Mouse (Mus musculus) forebrain, embryonic 15.5 days (tissue): ENCODE results near the gene Mthfd1l. TPM values are rescaled to one million over a fixed set of nuclear protein-coding genes. Genes with fewer than 3 reads are reported as not detected.

Experiments
- ATAC-seq: fragments of 200-750 bp; cut with Nextera tagmentation; replicated peaks from 2 replicates; pipeline ENCODE4 v1.8.0; 2017; ENCODE audit warnings: mild to moderate bottlenecking, moderate TSS enrichment, moderate library complexity
- H3K27ac ChIP-seq: fragments of 300-500 bp; sonication (generic); replicated peaks from 2 replicates; pipeline ENCODE4 v1.5.1; 2015; ENCODE audit warnings: mild to moderate bottlenecking, inconsistent platforms
- H3K27me3 ChIP-seq: fragments of 300-500 bp; sonication (generic); 2 replicates; pipeline ENCODE4 v1.6.1; 2015; ENCODE audit warnings: inconsistent platforms
- H3K36me3 ChIP-seq: fragments of 300-500 bp; sonication (generic); 2 replicates; pipeline ENCODE4 v1.6.1; 2015; ENCODE audit warnings: mild to moderate bottlenecking, inconsistent platforms
- H3K4me1 ChIP-seq: fragments of 300-500 bp; sonication (generic); 2 replicates; pipeline ENCODE4 v1.6.1; 2015; ENCODE audit warnings: inconsistent platforms
- H3K4me2 ChIP-seq: fragments of 300-500 bp; sonication (generic); replicated peaks from 2 replicates; pipeline ENCODE4 v1.6.1; 2015; ENCODE audit warnings: mild to moderate bottlenecking, inconsistent platforms
- H3K4me3 ChIP-seq: fragments of 300-500 bp; sonication (generic); 2 replicates; pipeline ENCODE4 v1.5.1; 2015; ENCODE audit warnings: mild to moderate bottlenecking, inconsistent platforms
- H3K9ac ChIP-seq: fragments of 300-500 bp; sonication (generic); replicated peaks from 2 replicates; pipeline ENCODE4 v1.6.1; 2015; ENCODE audit warnings: mild to moderate bottlenecking, inconsistent platforms
- H3K9me3 ChIP-seq: fragments of 300-500 bp; sonication (generic); 2 replicates; pipeline ENCODE4 v1.6.1; 2016; ENCODE audit warnings: inconsistent platforms
- WGBS: fragments of 180-500 bp; shearing (Covaris S2); methylation state at CpG from one replicate; pipeline ENCODE4 v1.1.7; 2015; ENCODE audit warnings: mixed read lengths; 5-methylcytosine and 5-hydroxymethylcytosine counted together
- polyA plus RNA-seq: library from polyadenylated mRNA; unstranded; fragments of >200 nt; fragmentation: Nextera tagmentation; extraction: Ambion mirVana; gene quantifications from 2 replicates; pipeline ENCODE4 v1.2.1, GENCODE M21; 2015

Mthfd1l gene
- polyA plus RNA-seq, 1 experiment from 2014 or later = 3.6 TPM

DNA sequence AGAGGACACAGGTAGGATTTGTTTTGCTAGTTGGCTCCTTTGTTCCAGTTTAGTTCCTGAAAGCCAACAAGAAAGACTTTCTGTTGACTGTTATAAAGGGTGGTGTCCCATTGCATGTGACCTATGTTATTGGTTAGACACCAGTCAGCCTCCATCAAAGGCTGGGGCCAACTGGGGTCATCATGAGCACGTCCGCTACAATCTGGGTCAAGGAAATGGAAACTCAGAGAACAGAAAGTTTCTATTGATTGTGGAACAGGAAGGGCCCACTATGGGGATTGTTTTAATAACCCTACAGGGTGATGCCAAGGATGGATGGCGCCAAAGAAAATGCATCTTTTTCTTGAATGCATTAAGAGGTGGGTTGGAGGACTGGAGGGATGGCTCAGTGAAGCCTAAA lies 166.6 kb downstream of the Mthfd1l start:
- H3K4me1 ChIP-seq = no peaks in the 10 kb centered on the region
- no peaks in the 10 kb centered on the region for H3K9me3 ChIP-seq
- 90% methylated on average over 3 of the region's 3 CpGs for WGBS
- H3K4me2 ChIP-seq = no peak overlapping the region
- no peaks in the 10 kb centered on the region for H3K27me3 ChIP-seq
- H3K9ac ChIP-seq = no peak overlapping the region
- ATAC-seq = no peak
- H3K36me3 ChIP-seq = no peaks in the 10 kb centered on the region
- H3K27ac ChIP-seq = no peak overlapping the region
- no peak overlapping the region for H3K4me3 ChIP-seq

DNA sequence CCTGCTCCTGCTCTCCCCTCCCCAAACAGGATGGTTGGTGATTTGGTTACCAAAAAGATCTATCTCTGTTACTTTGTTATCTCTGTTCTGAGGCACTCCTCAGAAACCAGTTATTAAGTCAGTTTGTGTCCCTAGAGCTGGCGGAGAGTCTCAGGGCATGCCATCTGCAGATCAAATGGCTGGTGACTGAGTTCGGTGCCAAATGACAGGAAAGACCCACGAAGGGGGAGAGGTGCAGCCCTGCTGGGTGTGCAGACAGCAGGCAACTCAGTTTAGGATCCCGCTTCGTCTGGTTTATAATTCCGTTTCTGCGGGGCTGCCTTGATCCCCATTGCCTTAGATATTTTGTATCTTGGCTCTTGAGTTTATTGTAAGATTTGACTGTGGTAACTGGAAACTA lies 168.8 kb downstream of the Mthfd1l start:
- no peaks in the 10 kb centered on the region for H3K27me3 ChIP-seq
- H3K9me3 ChIP-seq = no peaks in the 10 kb centered on the region
- H3K4me2 ChIP-seq = no peak overlapping the region
- H3K9ac ChIP-seq = no peak overlapping the region
- H3K36me3 ChIP-seq = no peaks in the 10 kb centered on the region
- no peaks in the 10 kb centered on the region for H3K4me1 ChIP-seq
- WGBS = 71% methylated on average over 7 of the region's 7 CpGs
- ATAC-seq = no peak
- H3K27ac ChIP-seq = no peak overlapping the region
- no peak overlapping the region for H3K4me3 ChIP-seq

GRCm38 (mm10) chr10:4142816-4143215 lies 169.9 kb downstream of the Mthfd1l start:
- Histone ChIP-seq H3K9ac (no peak overlapping the region), H3K36me3 (no peaks in the 10 kb centered on the region), H3K4me3 (no peak overlapping the region), H3K4me1 (no peaks in the 10 kb centered on the region), H3K27me3 (no peaks in the 10 kb centered on the region), H3K27ac (no peak overlapping the region), H3K4me2 (no peak overlapping the region), H3K9me3 (no peaks in the 10 kb centered on the region)
- 55% methylated on average over 10 of the region's 10 CpGs for WGBS
- ATAC-seq = no peak

- H3K27me3 ChIP-seq = no peaks in the 10 kb centered on the region
- WGBS = 25% methylated on average over 1 of the region's 1 CpGs
- no peaks in the 10 kb centered on the region for H3K36me3 ChIP-seq
- H3K27ac ChIP-seq = no peak overlapping the region
- H3K9ac ChIP-seq = no peak overlapping the region
- H3K9me3 ChIP-seq = no peaks in the 10 kb centered on the region
- no peak overlapping the region for H3K4me3 ChIP-seq
- ATAC-seq = no peak
- H3K4me2 ChIP-seq = no peak overlapping the region
- no peaks in the 10 kb centered on the region for H3K4me1 ChIP-seq
These were observed 170.5 kb downstream of the Mthfd1l start for GRCm38 (mm10) chr10:4143381-4143780.

GRCm38 (mm10) chr10:4145080-4145807 lies 172.3 kb downstream of the Mthfd1l start:
- H3K9ac ChIP-seq = no peak overlapping the region
- H3K9me3 ChIP-seq = no peaks in the 10 kb centered on the region
- no peak overlapping the region for H3K4me2 ChIP-seq
- 66% methylated on average over 16 of the region's 16 CpGs for WGBS
- ATAC-seq = no peak
- no peaks in the 10 kb centered on the region for H3K4me1 ChIP-seq
- H3K27me3 ChIP-seq = no peaks in the 10 kb centered on the region
- no peak overlapping the region for H3K4me3 ChIP-seq
- H3K27ac ChIP-seq = no peak overlapping the region
- no peaks in the 10 kb centered on the region for H3K36me3 ChIP-seq

GRCm38 (mm10) chr10:4146947-4147346 lies 174.0 kb downstream of the Mthfd1l start:
- H3K36me3 ChIP-seq = no peaks in the 10 kb centered on the region
- no peak overlapping the region for H3K27ac ChIP-seq
- no peak for ATAC-seq
- no peaks in the 10 kb centered on the region for H3K4me1 ChIP-seq
- H3K4me2 ChIP-seq = no peak overlapping the region
- no peak overlapping the region for H3K4me3 ChIP-seq
- H3K27me3 ChIP-seq = no peaks in the 10 kb centered on the region
- no peak overlapping the region for H3K9ac ChIP-seq
- WGBS = 95% methylated on average over 4 of the region's 4 CpGs
- no peaks in the 10 kb centered on the region for H3K9me3 ChIP-seq

DNA sequence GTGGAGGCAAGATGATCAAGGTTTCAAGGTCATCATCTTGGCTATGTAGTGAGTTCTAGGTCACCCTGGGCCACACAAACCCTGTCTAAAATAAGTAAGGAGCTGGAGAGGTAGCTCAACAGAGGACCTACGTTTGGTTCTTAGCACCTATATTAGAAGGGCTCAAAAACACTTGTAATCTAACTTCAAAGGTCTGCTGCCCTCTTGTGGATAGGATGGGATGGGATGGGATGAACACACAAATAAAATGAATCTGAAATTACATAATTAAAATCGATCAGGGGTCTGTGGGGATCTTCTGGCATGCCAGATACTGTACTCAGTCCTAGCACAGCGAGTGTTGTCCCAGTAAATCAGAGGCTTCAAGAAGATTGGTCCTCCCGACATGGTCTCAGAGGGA lies 178.2 kb downstream of the Mthfd1l start:
- H3K27me3 ChIP-seq = no peaks in the 10 kb centered on the region
- H3K4me2 ChIP-seq = no peak overlapping the region
- ATAC-seq = no peak
- H3K4me1 ChIP-seq = no peaks in the 10 kb centered on the region
- no peaks in the 10 kb centered on the region for H3K9me3 ChIP-seq
- H3K9ac ChIP-seq = no peak overlapping the region
- H3K4me3 ChIP-seq = no peak overlapping the region
- no peaks in the 10 kb centered on the region for H3K36me3 ChIP-seq
- H3K27ac ChIP-seq = no peak overlapping the region
- 92% methylated on average over 4 of the region's 4 CpGs for WGBS

GRCm38 (mm10) chr10:4151862-4152776 lies 179.2 kb downstream of the Mthfd1l start:
- Histone ChIP-seq H3K36me3 (no peaks in the 10 kb centered on the region), H3K9ac (no peak overlapping the region), H3K4me1 (no peaks in the 10 kb centered on the region), H3K4me2 (no peak overlapping the region), H3K27ac (no peak overlapping the region), H3K27me3 (no peaks in the 10 kb centered on the region), H3K4me3 (no peak overlapping the region), H3K9me3 (no peaks in the 10 kb centered on the region)
- WGBS = 80% methylated on average over 12 of the region's 12 CpGs
- ATAC-seq = no peak

GRCm38 (mm10) chr10:4153031-4153430 lies 180.1 kb downstream of the Mthfd1l start:
- no peak overlapping the region for H3K27ac ChIP-seq
- H3K4me1 ChIP-seq = no peaks in the 10 kb centered on the region
- no peak overlapping the region for H3K4me2 ChIP-seq
- WGBS = 83% methylated on average over 4 of the region's 4 CpGs
- ATAC-seq = no peak
- no peak overlapping the region for H3K9ac ChIP-seq
- no peaks in the 10 kb centered on the region for H3K9me3 ChIP-seq
- no peaks in the 10 kb centered on the region for H3K36me3 ChIP-seq
- no peaks in the 10 kb centered on the region for H3K27me3 ChIP-seq
- H3K4me3 ChIP-seq = no peak overlapping the region

GRCm38 (mm10) chr10:4154035-4154434 lies 181.1 kb downstream of the Mthfd1l start:
- 85% methylated on average over 6 of the region's 6 CpGs for WGBS
- no peak overlapping the region for H3K4me2 ChIP-seq
- ATAC-seq = no peak

DNA sequence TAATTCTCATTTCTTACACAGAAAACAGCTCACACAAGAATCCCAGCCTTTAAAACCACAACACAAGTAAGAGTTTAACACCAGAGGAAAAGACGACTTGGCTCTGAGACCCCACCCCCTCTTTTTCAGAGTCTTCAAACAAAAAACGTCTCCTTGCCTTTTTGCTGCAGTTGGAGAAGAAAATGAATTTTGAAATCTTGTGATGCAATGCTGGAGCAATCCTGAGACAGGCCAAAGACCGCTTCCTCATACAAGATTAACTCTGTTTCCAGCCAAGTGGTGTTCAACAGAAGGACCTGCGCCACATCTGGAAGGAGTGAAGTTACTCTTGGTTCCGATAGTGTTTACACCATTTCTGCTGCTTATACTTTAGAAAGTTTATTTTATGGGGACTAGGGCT lies 182.6 kb downstream of the Mthfd1l start:
- WGBS = 80% methylated on average over 5 of the region's 5 CpGs
- no peaks in the 10 kb centered on the region for H3K9me3 ChIP-seq
- no peak overlapping the region for H3K4me3 ChIP-seq
- H3K36me3 ChIP-seq = no peaks in the 10 kb centered on the region
- no peak overlapping the region for H3K27ac ChIP-seq
- H3K27me3 ChIP-seq = no peaks in the 10 kb centered on the region
- ATAC-seq = no peak
- peaks cover 10% of the 10 kb centered on the region for H3K4me1 ChIP-seq
- no peak overlapping the region for H3K4me2 ChIP-seq
- H3K9ac ChIP-seq = no peak overlapping the region

More at GRCm38 (mm10) chr10:4154035-4154434, 181.1 kb downstream of the Mthfd1l start:
- Histone ChIP-seq H3K36me3 (no peaks in the 10 kb centered on the region), H3K4me1 (no peaks in the 10 kb centered on the region), H3K27me3 (no peaks in the 10 kb centered on the region), H3K27ac (no peak overlapping the region), H3K9ac (no peak overlapping the region), H3K4me3 (no peak overlapping the region), H3K9me3 (no peaks in the 10 kb centered on the region)

- Histone ChIP-seq H3K27ac (no peak overlapping the region), H3K4me1 (peaks cover 14% of the 10 kb centered on the region), H3K4me2 (no peak overlapping the region), H3K36me3 (no peaks in the 10 kb centered on the region), H3K9me3 (no peaks in the 10 kb centered on the region), H3K4me3 (no peak overlapping the region), H3K27me3 (no peaks in the 10 kb centered on the region), H3K9ac (no peak overlapping the region)
- 80% methylated on average over 5 of the region's 5 CpGs for WGBS
- no peak for ATAC-seq
These were observed 185.6 kb downstream of the Mthfd1l start for GRCm38 (mm10) chr10:4158533-4158932.
